Mouse (Mus musculus) embryo, embryonic 11.5 days (tissue): Measurements from ENCODE around the gene Ihh.

Source experiments
- DNase-seq: peaks from one replicate; pipeline ENCODE4 v3.0.0-alpha.2; 2012; ENCODE audit warnings: low read depth, low spot score

Ihh gene

GRCm38 (mm10) chr1:74947986-74948670, 3.3 kb downstream of the Ihh start:
- DNase-seq = no peak

- no peak for DNase-seq
Observed at GRCm38 (mm10) chr1:74941651-74942360, 9.7 kb downstream of the Ihh start.

GRCm38 (mm10) chr1:74939762-74940161, 11.7 kb downstream of the Ihh start:
- DNase-seq = no peak

GRCm38 (mm10) chr1:74936221-74936830, 15.1 kb downstream of the Ihh start:
- no peak for DNase-seq

GRCm38 (mm10) chr1:74935402-74935801, 16.1 kb downstream of the Ihh start, which contains the start of gene Cfap65:
Gene Cfap65 (minus strand): TSS chr1:74935599.
- no peak for DNase-seq

- DNase-seq = no peak
Observed at GRCm38 (mm10) chr1:74927621-74928296, 23.7 kb downstream of the Ihh start.

GRCm38 (mm10) chr1:74926721-74927120, 24.8 kb downstream of the Ihh start:
- no peak for DNase-seq

- no peak for DNase-seq
Observed at GRCm38 (mm10) chr1:74924464-74924863, 27.0 kb downstream of the Ihh start.

- DNase-seq = no peak
Observed at GRCm38 (mm10) chr1:74915706-74916105, 35.8 kb downstream of the Ihh start.

GRCm38 (mm10) chr1:74902191-74902590, 49.3 kb downstream of the Ihh start:
- DNase-seq = no peak

- peak; percentile 38 for DNase-seq
Observed at GRCm38 (mm10) chr1:74901686-74902085, 49.8 kb downstream of the Ihh start.

GRCm38 (mm10) chr1:74900341-74901285, 50.9 kb downstream of the Ihh start:
- no peak for DNase-seq

- DNase-seq = no peak
Observed at GRCm38 (mm10) chr1:74898656-74899431, 52.6 kb downstream of the Ihh start.

GRCm38 (mm10) chr1:74897976-74898375, 53.5 kb downstream of the Ihh start:
- no peak for DNase-seq
